ENCODE assay signal across 10 mouse cellular contexts in genomic region chr11:80518421-80519367, GRCm38 (mm10). TPM values are rescaled to one million over a fixed set of nuclear protein-coding genes. Genes with fewer than 3 reads are reported as not detected.
DNase-seq lines count a peak whose midpoint lies in the region; ATAC-seq lines count a peak whose summit lies in the region.
"Had no signal": no experiment of that assay in that cellular context is flagged by ENCODE, and none has a peak within 500 bp of the region (broad histone marks: within the 10 kb centered on the region; RNA-seq: fewer than 3 reads in every experiment).

No protein-coding gene starts in this region.

- H3K9ac ChIP-seq in hindbrain, embryonic 11.5 days (ENCODE audit: low read depth, low read length): no peak overlapping the region
- no peak overlapping the region for H3K9ac ChIP-seq in limb, embryonic 13.5 days
- H3K9ac ChIP-seq: heart, embryonic 13.5 days had no signal

- peak; percentile 64 for DNase-seq in lung, postnatal 10 days
- no peak for DNase-seq in lung, postnatal 14 days
- peak; percentile 79 for DNase-seq in hindbrain, embryonic 11.5 days (ENCODE audit: low spot score)
- peak; percentile 70 to 84 for DNase-seq in right cerebral cortex, postnatal 36 days (ENCODE audit: low spot score in 2 of 2)
- DNase-seq in heart, adult 18-20 months: no peak
- DNase-seq in adipocyte (ENCODE audit: low spot score): no peak

- peak; percentile 94 for ATAC-seq in hindbrain, embryonic 11.5 days (ENCODE audit: low FRiP score)
- peak; percentile 73; the same call in 1 of the 2 replicates for ATAC-seq in limb, embryonic 13.5 days (ENCODE audit: low FRiP score, low read depth)
- ATAC-seq in erythroblast, adult 5-6 weeks (replicated peaks; ENCODE audit: low FRiP score, poor library complexity, severe bottlenecking): no peak

- WGBS in hindbrain, embryonic 11.5 days: 28% methylated on average over 9 of the region's 9 CpGs
- WGBS in limb, embryonic 13.5 days: 45% methylated on average over 9 of the region's 9 CpGs

- H3K27me3 ChIP-seq in hindbrain, embryonic 11.5 days (ENCODE audit: control insufficient read depth, insufficient read depth, low read length): no peaks in the 10 kb centered on the region
- H3K27me3 ChIP-seq in limb, embryonic 13.5 days: no peaks in the 10 kb centered on the region
- H3K27me3 ChIP-seq: heart, embryonic 13.5 days had no signal

- H3K4me1 ChIP-seq in hindbrain, embryonic 11.5 days (replicated peaks; ENCODE audit: control insufficient read depth, insufficient read depth, low read length): peaks cover 11% of the 10 kb centered on the region
- H3K4me1 ChIP-seq in limb, embryonic 13.5 days: peaks cover 32% of the 10 kb centered on the region

- H3K9me3 ChIP-seq in hindbrain, embryonic 11.5 days (ENCODE audit: control insufficient read depth, low read length): no peaks in the 10 kb centered on the region
- no peaks in the 10 kb centered on the region for H3K9me3 ChIP-seq in limb, embryonic 13.5 days
- H3K9me3 ChIP-seq: heart, embryonic 13.5 days; megakaryocyte, embryonic 14.5 days had no signal

- H3K36me3 ChIP-seq in hindbrain, embryonic 11.5 days (ENCODE audit: control insufficient read depth, insufficient read depth, low read length): no peaks in the 10 kb centered on the region
- H3K36me3 ChIP-seq in limb, embryonic 13.5 days: no peaks in the 10 kb centered on the region
- H3K36me3 ChIP-seq: heart, embryonic 13.5 days had no signal

- peak overlapping the region; percentile 73 for H3K27ac ChIP-seq in hindbrain, embryonic 11.5 days (ENCODE audit: low read depth, low read length)
- no peak overlapping the region for H3K27ac ChIP-seq in limb, embryonic 13.5 days
- H3K27ac ChIP-seq: heart, embryonic 13.5 days had no signal

- H3K4me3 ChIP-seq in hindbrain, embryonic 11.5 days (ENCODE audit: low read depth, low read length): no peak overlapping the region
- H3K4me3 ChIP-seq in limb, embryonic 13.5 days: no peak overlapping the region
- H3K4me3 ChIP-seq: heart, embryonic 13.5 days; megakaryocyte, embryonic 14.5 days had no signal

- no peak overlapping the region for H3K4me2 ChIP-seq in hindbrain, embryonic 11.5 days (replicated peaks; ENCODE audit: low read depth, low read length)
- no peak overlapping the region for H3K4me2 ChIP-seq in limb, embryonic 13.5 days (replicated peaks)
- H3K4me2 ChIP-seq: heart, embryonic 13.5 days had no signal

RNA-seq across cellular contexts. Expression of gene Cdk5r1, which starts 41.9 kb away (rescaled TPM):
- polyA plus RNA-seq in hindbrain, embryonic 11.5 days (2014; fragmentation: Nextera tagmentation; extraction: Ambion mirVana): 21.5 and 23.7 TPM in 2 replicates
- 3.3 and 3.7 TPM in 2 replicates for polyA plus RNA-seq in limb, embryonic 13.5 days (2015; fragmentation: Nextera tagmentation; extraction: Ambion mirVana)
- 0.19 and 1.3 TPM in 2 replicates for total RNA-seq in erythroblast, adult 5-6 weeks (2015; ENCODE audit: low replicate concordance)
- 1.3 and 1.7 TPM in 2 replicates for total RNA-seq in erythroblast, adult 5-6 weeks (2017; ENCODE audit: low replicate concordance)
- under 1 TPM; 0.45 to 0.59 TPM for total RNA-seq in heart, adult 18-20 months (2021)

Comparison
In these comparisons a context has a peak if more than half of its experiments do, and no peak if none do; other contexts are left out.
1. DNase-seq: peak in lung, postnatal 10 days (single experiment), hindbrain, embryonic 11.5 days (single experiment) and right cerebral cortex, postnatal 36 days (2 of 2); none in lung, postnatal 14 days (single experiment), heart, adult 18-20 months (0 of 2) and adipocyte (single experiment).